Mouse (Mus musculus) embryonic facial prominence, embryonic 14.5 days (tissue): Measurements from ENCODE around the gene Htra2. TPM values are rescaled to one million over a fixed set of nuclear protein-coding genes. Genes with fewer than 3 reads are reported as not detected.

Experiments used
- ATAC-seq: fragments of 200-750 bp; cut with Nextera tagmentation; 2 replicates; pipeline ENCODE4 v1.8.0; 2017; ENCODE audit warnings: low read depth, moderate number of reproducible peaks, moderate TSS enrichment
- DNase-seq: peaks from one replicate; pipeline ENCODE4 v3.0.0-alpha.2; 2015; ENCODE audit warnings: low spot score
- H3K27ac ChIP-seq: fragments of 300-500 bp; sonication (generic); replicated peaks from 2 replicates; pipeline ENCODE4 v1.5.1; 2014; ENCODE audit warnings: low read depth, mild to moderate bottlenecking, low read length, moderate library complexity
- H3K27me3 ChIP-seq: fragments of 300-500 bp; sonication (generic); replicated peaks from 2 replicates; pipeline ENCODE4 v1.6.1; 2014; ENCODE audit warnings: low read length; ENCODE audit not compliant: control insufficient read depth, insufficient read depth
- H3K36me3 ChIP-seq: fragments of 300-500 bp; sonication (generic); 2 replicates; pipeline ENCODE4 v1.6.1; 2014; ENCODE audit warnings: low read length, mixed read lengths; ENCODE audit not compliant: control insufficient read depth, insufficient read depth
- H3K4me1 ChIP-seq: fragments of 300-500 bp; sonication (generic); 2 replicates; pipeline ENCODE4 v1.6.1; 2014; ENCODE audit warnings: antibody characterized with exemption, low read length; ENCODE audit not compliant: control insufficient read depth, insufficient read depth
- H3K4me2 ChIP-seq: fragments of 300-500 bp; sonication (generic); 2 replicates; pipeline ENCODE4 v1.6.1; 2014; ENCODE audit warnings: low read depth, mild to moderate bottlenecking, low read length, moderate library complexity, mixed read lengths
- H3K4me3 ChIP-seq: fragments of 300-500 bp; sonication (generic); 2 replicates; pipeline ENCODE4 v1.5.1; 2014; ENCODE audit warnings: low read depth, mild to moderate bottlenecking, low read length
- H3K9ac ChIP-seq: fragments of 300-500 bp; sonication (generic); 2 replicates; pipeline ENCODE4 v1.6.1; 2014; ENCODE audit warnings: low read depth, mild to moderate bottlenecking, low read length, moderate library complexity, mixed read lengths
- H3K9me3 ChIP-seq: fragments of 300-500 bp; sonication (generic); 2 replicates; pipeline ENCODE4 v1.6.1; 2016; ENCODE audit warnings: low read length; ENCODE audit not compliant: control insufficient read depth
- WGBS: fragments of 180-500 bp; shearing (Covaris S2); extraction: QIAGEN DNeasy Blood & Tissue Kit; methylation state at CpG from one replicate; pipeline ENCODE4 v1.1.7; 2014; 5-methylcytosine and 5-hydroxymethylcytosine counted together
- polyA plus RNA-seq: library from polyadenylated mRNA; unstranded; fragments of >200 nt; fragmentation: Nextera tagmentation; extraction: Ambion mirVana; gene quantifications from 2 replicates; pipeline ENCODE4 v1.2.1, GENCODE M21; 2014

The Htra2 gene
- polyA plus RNA-seq, 1 experiment from 2014 or later = 43.0 TPM

GRCm38 (mm10) chr6:83031111-83031510 is 24.0 kb downstream of the Htra2 start:
- Histone ChIP-seq H3K4me3 (no peak overlapping the region), H3K36me3 (no peaks in the 10 kb centered on the region), H3K27me3 (peaks cover 18% of the 10 kb centered on the region; the same call in 1 of the 2 replicates), H3K9ac (no peak overlapping the region), H3K4me2 (no peak overlapping the region), H3K4me1 (peaks cover 25% of the 10 kb centered on the region), H3K9me3 (no peaks in the 10 kb centered on the region), H3K27ac (no peak overlapping the region)
- WGBS = 71% methylated on average over 7 of the region's 7 CpGs
- DNase-seq (no peak), ATAC-seq (no peak)

GRCm38 (mm10) chr6:83029777-83030176 is 25.3 kb downstream of the Htra2 start:
- H3K4me1 ChIP-seq = peaks cover 19% of the 10 kb centered on the region
- no peak overlapping the region for H3K4me2 ChIP-seq
- H3K27me3 ChIP-seq = peaks cover 18% of the 10 kb centered on the region; the same call in 1 of the 2 replicates
- ATAC-seq = no peak
- H3K4me3 ChIP-seq = no peak overlapping the region
- H3K36me3 ChIP-seq = no peaks in the 10 kb centered on the region
- no peak for DNase-seq
- WGBS = 22% methylated on average over 7 of the region's 10 CpGs
- no peak overlapping the region for H3K9ac ChIP-seq
- H3K27ac ChIP-seq = no peak overlapping the region
- no peaks in the 10 kb centered on the region for H3K9me3 ChIP-seq

DNA sequence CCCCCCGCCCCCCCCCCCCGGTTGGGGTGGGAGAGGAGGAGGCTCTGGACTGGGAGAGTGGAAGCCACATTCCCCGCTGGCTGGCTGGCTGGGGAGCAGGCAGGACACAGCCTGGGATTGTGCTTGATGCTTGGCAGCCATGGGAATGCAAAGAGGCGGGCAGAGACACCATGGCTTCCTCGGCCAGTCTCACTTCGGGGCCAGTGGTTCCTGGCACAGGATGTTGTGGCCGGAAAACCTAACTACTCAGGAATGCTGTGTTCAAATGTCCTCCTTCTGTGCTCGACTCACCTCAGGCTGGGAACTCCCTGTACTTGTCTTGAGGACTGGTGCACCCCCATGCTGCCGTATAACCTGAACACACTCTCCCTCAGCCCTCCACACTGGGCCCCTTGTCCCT is 27.4 kb downstream of the Htra2 start:
- ATAC-seq (peak; percentile 23; the same call in 1 of the 2 replicates), DNase-seq (peak; percentile 40)
- Histone ChIP-seq H3K4me3 (no peak overlapping the region), H3K27me3 (peaks cover 18% of the 10 kb centered on the region; the same call in 1 of the 2 replicates), H3K4me2 (no peak overlapping the region), H3K9me3 (no peaks in the 10 kb centered on the region), H3K4me1 (peaks cover 19% of the 10 kb centered on the region), H3K36me3 (no peaks in the 10 kb centered on the region), H3K27ac (peak overlapping the region; percentile 39), H3K9ac (no peak overlapping the region)
- WGBS = 43% methylated on average over 7 of the region's 9 CpGs

GRCm38 (mm10) chr6:83027293-83027692 is 27.8 kb downstream of the Htra2 start:
- H3K27me3 ChIP-seq = peaks cover 18% of the 10 kb centered on the region; the same call in 1 of the 2 replicates
- ATAC-seq = no peak
- no peak overlapping the region for H3K4me3 ChIP-seq
- peaks cover 15% of the 10 kb centered on the region for H3K4me1 ChIP-seq
- DNase-seq = no peak
- WGBS = 60% methylated on average over 8 of the region's 8 CpGs
- H3K36me3 ChIP-seq = no peaks in the 10 kb centered on the region
- no peak overlapping the region for H3K9ac ChIP-seq
- H3K9me3 ChIP-seq = no peaks in the 10 kb centered on the region
- no peak overlapping the region for H3K4me2 ChIP-seq
- H3K27ac ChIP-seq = 0 out of 2 replicates have a peak overlapping the region, but pooled peaks have one; percentile 33

- no peak for ATAC-seq
- no peak overlapping the region for H3K27ac ChIP-seq
- DNase-seq = no peak
- no peak overlapping the region for H3K9ac ChIP-seq
- no peaks in the 10 kb centered on the region for H3K36me3 ChIP-seq
- H3K4me2 ChIP-seq = no peak overlapping the region
- no peaks in the 10 kb centered on the region for H3K9me3 ChIP-seq
- WGBS = 92% methylated on average over 4 of the region's 4 CpGs
- H3K4me1 ChIP-seq = 0 out of 2 replicates have a peak, but pooled peaks cover 10% of the 10 kb centered on the region
- H3K27me3 ChIP-seq = 0 out of 2 replicates have a peak, but pooled peaks cover 5% of the 10 kb centered on the region
- H3K4me3 ChIP-seq = no peak overlapping the region
Observed at GRCm38 (mm10) chr6:83025221-83025620, 29.9 kb downstream of the Htra2 start.

GRCm38 (mm10) chr6:83024421-83024820 is 30.7 kb downstream of the Htra2 start:
- H3K9me3 ChIP-seq = no peaks in the 10 kb centered on the region
- no peak for DNase-seq
- WGBS = 55% methylated on average over 4 of the region's 4 CpGs
- 0 out of 2 replicates have a peak, but pooled peaks cover 10% of the 10 kb centered on the region for H3K4me1 ChIP-seq
- no peak overlapping the region for H3K9ac ChIP-seq
- 0 out of 2 replicates have a peak, but pooled peaks cover 4% of the 10 kb centered on the region for H3K27me3 ChIP-seq
- no peak overlapping the region for H3K4me3 ChIP-seq
- no peak overlapping the region for H3K4me2 ChIP-seq
- no peak for ATAC-seq
- no peaks in the 10 kb centered on the region for H3K36me3 ChIP-seq
- H3K27ac ChIP-seq = no peak overlapping the region

DNA sequence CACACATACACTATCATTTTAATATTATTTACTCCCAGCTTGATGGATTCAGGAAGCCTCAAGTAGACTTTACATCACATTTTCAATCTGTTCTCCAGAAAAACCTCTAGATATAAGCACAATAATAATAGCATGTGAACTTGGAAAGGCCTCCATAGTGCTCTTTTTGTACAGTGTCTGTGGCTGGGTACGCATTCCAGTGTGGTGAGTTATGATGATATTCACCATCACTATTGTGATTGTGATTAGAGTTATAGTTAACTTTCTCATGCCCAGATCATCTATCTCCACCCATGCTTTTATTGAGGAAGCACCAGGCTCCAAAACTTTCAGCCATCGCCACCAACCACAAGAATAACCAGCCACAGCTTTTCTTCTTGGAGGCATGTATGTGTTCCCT is 31.3 kb downstream of the Htra2 start:
- DNase-seq (no peak), ATAC-seq (no peak)
- Histone ChIP-seq H3K4me2 (no peak overlapping the region), H3K4me3 (no peak overlapping the region), H3K9ac (no peak overlapping the region), H3K4me1 (0 out of 2 replicates have a peak, but pooled peaks cover 10% of the 10 kb centered on the region), H3K27me3 (0 out of 2 replicates have a peak, but pooled peaks cover 4% of the 10 kb centered on the region), H3K36me3 (no peaks in the 10 kb centered on the region), H3K27ac (no peak overlapping the region), H3K9me3 (no peaks in the 10 kb centered on the region)
- WGBS = 81% methylated on average over 2 of the region's 2 CpGs

DNA sequence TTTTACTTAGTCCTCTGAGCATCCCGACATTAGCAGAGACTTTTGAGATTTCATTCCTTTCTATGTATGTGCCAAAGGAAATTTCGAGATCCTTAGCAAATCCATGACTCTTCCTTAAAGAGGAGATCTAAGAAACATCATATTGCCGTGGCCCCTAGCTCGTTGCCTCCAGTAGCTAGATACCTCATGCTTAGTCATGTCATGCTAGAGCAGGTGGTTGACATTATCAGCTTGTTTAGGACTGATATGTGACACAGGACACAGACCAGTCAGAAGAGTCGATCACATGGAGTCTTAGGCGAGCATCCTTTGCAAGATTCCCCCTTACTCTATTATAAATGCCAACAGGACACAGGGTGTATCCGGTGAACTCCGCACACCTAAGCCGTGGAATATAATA is 32.1 kb downstream of the Htra2 start:
- DNase-seq (no peak), ATAC-seq (no peak)
- WGBS = 89% methylated on average over 9 of the region's 9 CpGs
- H3K4me2 ChIP-seq = no peak overlapping the region
- no peak overlapping the region for H3K27ac ChIP-seq
- no peaks in the 10 kb centered on the region for H3K9me3 ChIP-seq
- 0 out of 2 replicates have a peak, but pooled peaks cover 9% of the 10 kb centered on the region for H3K4me1 ChIP-seq
- H3K4me3 ChIP-seq = no peak overlapping the region
- H3K9ac ChIP-seq = no peak overlapping the region
- H3K27me3 ChIP-seq = no peaks in the 10 kb centered on the region
- no peaks in the 10 kb centered on the region for H3K36me3 ChIP-seq
